Mouse (Mus musculus) ES-E14 (cell line): ENCODE data around the gene Pdcd4.

Experiments
- CHD2 ChIP-seq: IDR thresholded peaks from 2 replicates; pipeline ENCODE4 v1.6.1; 2014; ENCODE audit warnings: mild to moderate bottlenecking, low read depth, low read length, inconsistent platforms
- HCFC1 ChIP-seq: IDR thresholded peaks from 2 replicates; pipeline ENCODE4 v1.6.1; 2012; ENCODE audit warnings: low read length, inconsistent platforms, borderline replicate concordance; ENCODE audit not compliant: insufficient read depth
- MAFK ChIP-seq: IDR thresholded peaks from 2 replicates; pipeline ENCODE4 v1.6.1; 2014; ENCODE audit warnings: mild to moderate bottlenecking, low read depth, low read length, inconsistent platforms; ENCODE audit not compliant: insufficient read depth
- ZC3H11A ChIP-seq: IDR thresholded peaks from 2 replicates; pipeline ENCODE4 v1.6.1; 2012; ENCODE audit warnings: low read depth, mild to moderate bottlenecking, inconsistent platforms, low read length, borderline replicate concordance
- ZNF384 ChIP-seq: IDR thresholded peaks from 2 replicates; pipeline ENCODE4 v1.6.1; 2012; ENCODE audit warnings: low read depth, low read length, inconsistent platforms

GRCm38 (mm10) chr19:53945171-53946042 is 53.4 kb downstream of the Pdcd4 start:
- TF ChIP-seq HCFC1, result no peak
- no peak for TF ChIP-seq MAFK
- TF ChIP-seq ZC3H11A, result no peak
- TF ChIP-seq CHD2, result 0 out of 2 replicates have a peak, but pooled peaks have one; percentile 28
- peak; percentile 80 for TF ChIP-seq ZNF384
